ENCODE assay signal across 1 mouse cellular context in the genomic region with DNA sequence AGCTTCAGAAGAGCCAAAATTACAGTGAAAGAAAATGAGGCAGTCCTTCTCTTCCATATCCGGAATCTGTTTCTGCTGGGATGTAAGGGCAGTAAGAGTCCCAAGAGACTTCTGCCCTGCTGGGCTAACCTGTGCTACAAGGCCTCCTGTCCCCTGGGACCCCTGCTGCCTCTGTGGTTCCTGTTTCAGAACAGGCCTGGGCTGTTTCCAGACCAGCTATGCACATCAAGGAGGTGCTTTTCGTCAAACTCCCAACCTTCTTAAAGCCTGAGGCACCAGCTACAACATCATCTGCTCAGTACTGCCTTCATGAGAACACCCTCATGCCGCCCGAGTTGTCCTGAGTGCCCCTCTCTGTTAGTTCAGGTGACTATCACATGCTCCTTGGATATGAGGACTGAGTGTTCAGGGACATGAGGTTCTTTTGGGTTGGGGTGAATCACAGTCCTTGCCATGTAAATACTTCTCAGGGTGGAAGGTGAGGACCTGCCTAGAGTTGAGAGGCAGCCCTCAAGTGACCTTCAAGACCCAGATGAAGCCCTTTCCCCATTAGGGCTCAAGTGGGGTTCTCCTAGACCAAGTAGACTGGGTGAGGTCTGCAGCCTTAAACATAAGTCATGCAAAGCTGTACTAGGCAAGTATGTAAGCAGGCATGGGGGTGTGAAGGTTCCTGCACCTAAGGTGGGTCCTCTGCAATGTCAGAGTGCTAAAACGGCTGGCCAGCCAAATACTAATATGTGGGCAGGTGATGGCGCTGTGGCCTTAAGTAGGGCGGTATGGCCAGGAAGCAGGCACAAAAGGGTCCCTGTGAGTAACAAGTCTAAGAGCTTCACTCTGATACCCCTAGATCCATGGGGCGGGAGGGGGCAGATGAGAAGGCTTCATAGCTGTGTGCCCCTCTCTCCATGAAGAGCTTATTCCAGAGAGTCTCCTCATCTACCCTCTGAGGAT.
TF ChIP-seq lines count a peak whose summit lies in the region.

No protein-coding gene starts in this region.

TF ChIP-seq in CH12.LX, 34 proteins besides CTCF, POLR2A, EP300 and RAD21:
- TF ChIP-seq SMC3 (IDR thresholded peaks at IDR 0.05; ENCODE audit: low read depth, low read length) (peak; percentile 37), MAX (IDR thresholded peaks at IDR 0.05; ENCODE audit: low read length) (no peak), IRF4 (IDR thresholded peaks at IDR 0.05; ENCODE audit: low read depth, low read length) (0 out of 2 replicates have a peak, but pooled peaks have one; percentile 8)
